Mouse (Mus musculus) CH12F3 (cell line): ENCODE measurements around the gene 1600002K03Rik.

Source experiments
- in situ Hi-C: fragments of 300-500 bp; cut with MboI; formaldehyde crosslinking; loops from 2 replicates; pipeline ENCODE4 v1.14.3; 2020; ENCODE audit warnings: low sequenced_read_pairs

Gene 1600002K03Rik

DNA sequence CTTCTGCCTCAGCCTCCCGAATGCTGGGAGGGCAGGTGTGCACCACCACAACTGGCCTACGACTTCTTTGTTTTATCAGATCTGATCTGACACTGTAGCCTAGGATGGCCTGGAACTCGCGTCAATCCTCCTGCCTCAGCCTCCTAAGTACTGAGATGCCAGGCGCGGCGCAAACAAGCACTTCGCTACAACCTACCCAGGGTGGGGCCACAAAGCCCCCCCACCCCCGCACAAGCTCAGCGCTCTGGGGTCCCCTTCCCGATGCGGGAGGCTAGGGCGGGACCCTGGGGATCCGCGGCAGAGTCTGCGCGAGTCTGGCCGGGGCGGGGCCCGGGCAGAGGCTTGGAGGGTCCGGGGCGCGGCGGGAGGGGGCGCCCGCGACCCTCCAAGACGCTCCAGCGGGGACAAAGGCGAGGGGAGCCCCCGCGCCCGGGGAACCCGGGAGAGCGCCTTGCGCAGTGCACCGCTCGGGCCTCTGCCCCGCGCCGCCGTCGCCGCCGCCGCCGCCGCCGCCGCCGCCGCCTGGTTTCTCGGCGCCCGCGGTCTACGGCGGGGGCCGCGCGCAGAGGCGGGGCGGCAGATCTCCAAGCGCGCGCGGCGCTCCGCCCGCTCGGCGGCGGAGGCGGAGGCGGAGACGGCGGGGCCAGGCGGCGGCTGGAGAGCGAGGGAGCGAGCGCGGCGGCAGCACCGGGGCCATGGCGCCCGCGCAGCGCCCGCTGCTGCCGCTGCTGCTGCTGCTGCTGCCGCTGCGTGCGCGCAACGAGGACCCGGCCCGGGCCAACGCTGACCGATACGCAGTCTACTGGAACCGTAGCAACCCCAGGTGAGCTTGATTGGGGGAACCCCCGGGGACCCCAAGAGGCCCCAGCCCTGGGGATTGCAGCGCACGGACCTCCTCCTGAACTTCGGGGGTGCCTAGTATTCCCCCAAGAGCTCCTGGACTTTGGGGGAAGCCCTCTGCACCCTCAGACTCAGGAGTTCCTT lies 6.6 kb downstream of the 1600002K03Rik start, which contains the start of gene Efna2:
TSS of gene Efna2 (plus strand) at position 415 of the 984 bp plus-strand sequence.
- in situ Hi-C loops = loop anchor here (5.0 kb wide), 1 partner anchor 68 kb away; the partner anchor contains the start of gene Ndufs7

DNA sequence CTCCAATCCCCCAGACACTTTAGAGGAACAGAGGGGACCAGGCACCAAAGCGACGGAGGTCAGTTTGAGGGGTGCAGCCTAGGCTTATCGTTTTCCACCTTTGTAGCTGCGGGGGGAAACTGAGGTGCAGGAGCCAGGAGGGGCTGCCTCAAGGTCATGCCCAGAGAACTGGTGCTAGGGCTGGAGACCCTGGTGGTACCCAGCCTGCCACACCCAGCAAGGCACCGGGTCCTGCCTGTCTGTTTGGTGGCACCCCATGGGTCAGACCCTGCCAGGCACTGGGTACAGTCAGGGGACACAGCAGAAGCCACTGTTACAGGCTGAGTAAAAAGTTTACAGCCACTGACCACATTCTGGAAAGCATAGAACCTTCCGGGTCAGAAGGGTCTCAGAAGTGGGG lies 7.5 kb downstream of the 1600002K03Rik start:
- in situ Hi-C loops = no loop called here

DNA sequence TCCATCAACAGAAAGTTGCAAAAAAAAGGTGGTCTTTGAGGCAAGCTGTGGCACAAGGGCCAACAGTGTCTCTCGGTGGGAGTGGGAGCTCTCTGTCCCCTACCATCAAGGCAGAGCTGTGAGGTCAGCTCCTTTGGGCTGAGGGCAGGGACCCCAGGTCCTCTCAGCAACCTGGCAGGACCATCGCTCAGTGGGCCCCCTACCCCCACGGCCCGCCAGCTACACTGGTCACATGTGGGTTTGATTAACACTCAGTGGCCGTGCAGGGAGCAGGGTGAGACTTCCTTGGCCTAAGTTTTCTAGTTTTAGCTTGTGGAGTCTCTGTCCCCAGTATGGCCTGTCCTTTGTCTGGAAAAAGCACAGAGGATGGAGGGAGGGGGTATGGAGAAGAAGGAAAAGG lies 8.1 kb downstream of the 1600002K03Rik start:
- in situ Hi-C loops = no loop called here

DNA sequence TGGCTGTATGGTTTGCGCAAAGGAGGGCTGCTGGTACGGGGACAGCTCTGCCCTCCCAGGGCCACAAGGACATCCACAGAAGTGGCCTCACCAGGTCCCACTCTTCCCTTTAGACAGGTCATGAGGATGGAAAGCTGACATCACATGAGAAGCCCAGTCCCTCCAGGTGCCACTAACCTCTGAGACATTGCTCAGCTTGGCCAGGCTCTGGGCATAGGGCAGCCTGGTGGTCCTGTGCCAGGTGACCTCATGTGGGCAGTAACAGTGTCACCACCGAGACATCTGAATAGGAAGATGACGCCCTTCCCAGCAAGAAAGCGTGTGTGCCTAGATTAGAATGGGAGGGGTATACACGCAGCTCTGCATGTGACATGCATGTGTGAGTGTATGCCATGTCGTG lies 9.8 kb downstream of the 1600002K03Rik start:
- in situ Hi-C loops = no loop called here

DNA sequence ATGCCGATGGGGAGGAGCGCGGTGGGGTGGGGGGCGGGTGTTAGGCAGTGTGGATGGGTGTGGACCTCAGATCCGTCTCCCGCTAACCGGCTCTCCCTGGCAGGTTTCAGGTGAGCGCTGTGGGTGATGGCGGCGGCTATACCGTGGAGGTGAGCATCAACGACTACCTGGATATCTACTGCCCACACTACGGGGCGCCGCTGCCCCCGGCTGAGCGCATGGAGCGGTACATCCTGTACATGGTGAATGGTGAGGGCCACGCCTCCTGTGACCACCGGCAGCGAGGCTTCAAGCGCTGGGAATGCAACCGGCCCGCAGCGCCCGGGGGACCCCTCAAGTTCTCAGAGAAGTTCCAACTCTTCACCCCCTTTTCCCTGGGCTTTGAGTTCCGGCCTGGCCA lies 13.9 kb downstream of the 1600002K03Rik start:
- in situ Hi-C loops = no loop called here

DNA sequence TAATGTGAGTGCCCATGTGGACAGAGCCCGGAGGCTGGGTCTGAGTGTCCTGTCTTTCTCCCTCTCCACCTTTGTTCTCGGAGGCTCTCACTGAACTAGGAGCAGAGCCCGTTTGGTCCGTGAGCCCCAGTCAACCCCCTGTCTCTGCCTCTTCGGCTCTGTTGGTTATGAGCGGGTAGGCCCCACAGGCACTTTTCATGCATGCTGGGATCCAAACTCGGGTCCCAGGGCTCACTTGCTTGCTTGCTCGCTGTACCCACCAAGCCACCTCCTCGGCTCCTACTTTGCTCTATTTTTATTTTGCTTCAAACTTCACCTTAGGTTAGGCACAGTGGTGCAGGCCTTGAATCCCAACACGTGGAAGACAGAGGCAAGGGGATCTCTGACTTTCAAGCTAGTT lies 15.0 kb downstream of the 1600002K03Rik start:
- in situ Hi-C loops = no loop called here

DNA sequence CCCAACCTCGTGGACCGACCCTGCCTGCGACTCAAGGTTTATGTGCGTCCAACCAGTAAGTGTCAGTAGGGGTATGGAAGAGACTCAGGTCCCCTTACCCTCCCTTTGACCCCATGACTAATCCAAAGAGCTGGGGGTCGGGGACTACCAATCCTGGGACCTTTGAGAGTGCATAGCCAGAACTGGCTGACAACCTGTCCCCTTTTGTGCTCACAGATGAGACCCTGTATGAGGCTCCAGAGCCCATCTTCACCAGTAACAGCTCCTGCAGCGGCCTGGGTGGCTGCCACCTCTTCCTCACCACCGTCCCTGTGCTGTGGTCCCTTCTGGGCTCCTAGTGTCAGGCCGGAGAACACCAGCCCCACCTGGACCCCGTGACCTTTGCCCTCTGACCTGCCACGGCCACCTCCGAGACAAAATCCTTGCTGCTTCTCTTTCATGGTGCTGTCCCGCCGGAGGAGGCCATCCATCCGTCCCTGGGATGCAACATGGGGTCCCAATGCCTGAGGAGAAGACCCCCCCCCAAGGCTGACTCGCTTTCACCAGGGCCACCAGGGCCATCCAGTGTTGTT lies 15.8 kb downstream of the 1600002K03Rik start:
- in situ Hi-C loops = no loop called here

DNA sequence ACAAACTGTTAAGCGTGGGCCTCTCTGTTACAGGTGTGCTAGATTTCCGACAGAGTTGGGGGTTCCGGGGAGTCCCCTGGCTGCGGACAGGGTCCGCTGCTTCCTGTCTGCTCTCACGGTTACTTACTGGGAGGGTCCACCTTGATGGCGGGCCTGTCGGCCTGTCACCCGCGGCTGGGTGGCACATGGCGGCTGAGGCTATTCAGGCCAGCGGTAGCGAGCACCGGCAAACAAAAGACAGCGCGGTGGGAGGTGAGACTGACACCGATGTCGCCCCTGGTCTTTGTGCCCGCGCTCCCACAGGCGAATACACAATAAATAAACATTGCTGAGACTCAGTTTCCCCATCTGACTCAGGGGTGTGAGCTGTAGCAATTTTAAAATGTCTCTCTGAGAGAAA lies 17.3 kb downstream of the 1600002K03Rik start:
- in situ Hi-C loops = no loop called here

DNA sequence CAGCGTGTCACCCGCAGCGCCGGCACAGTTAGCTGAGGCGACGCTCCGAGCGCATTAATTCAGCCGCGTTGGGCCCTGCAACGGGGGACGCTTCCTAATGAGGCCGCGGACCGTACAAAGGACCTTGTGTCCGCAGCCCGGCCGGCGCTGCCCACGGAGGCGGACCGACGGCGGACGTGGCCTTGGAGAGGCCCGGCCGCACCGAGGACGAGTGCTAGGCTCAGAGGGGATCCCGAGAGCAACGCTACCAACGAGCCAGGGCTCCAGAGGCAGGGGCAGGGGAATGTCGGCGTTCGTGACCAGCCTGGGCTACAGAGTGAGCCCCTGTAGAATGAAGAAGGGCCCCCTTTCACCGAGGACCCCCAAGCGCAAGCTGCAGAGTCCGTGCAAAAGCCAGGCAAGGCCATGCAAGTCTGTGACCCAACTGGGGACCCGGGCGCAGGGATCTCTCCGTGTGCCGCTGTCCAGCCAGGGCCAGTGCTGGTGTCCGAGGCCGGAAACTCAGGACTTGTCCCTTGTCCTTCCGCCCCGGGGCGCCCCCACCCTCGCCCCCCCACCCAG lies 17.8 kb downstream of the 1600002K03Rik start:
- in situ Hi-C loops = no loop called here

DNA sequence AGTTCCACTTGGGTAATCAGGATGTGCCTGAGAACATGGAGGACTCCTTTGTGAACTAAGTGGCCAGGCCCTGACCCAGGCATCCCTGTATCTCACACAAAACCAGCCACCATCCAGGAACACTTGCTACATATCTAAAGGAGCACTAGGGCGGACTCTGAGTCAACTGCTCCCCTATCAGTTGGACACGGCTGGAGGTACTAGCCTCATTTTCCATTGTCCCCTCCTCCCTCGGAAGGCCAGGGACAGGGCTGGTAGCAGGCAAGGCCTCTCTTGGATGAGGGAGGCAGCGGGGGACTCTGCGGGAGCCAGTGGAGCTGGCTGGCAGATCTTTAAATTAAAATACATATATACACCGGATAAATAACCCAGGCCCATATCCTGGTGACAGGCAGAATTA lies 21.2 kb downstream of the 1600002K03Rik start:
- in situ Hi-C loops = no loop called here

DNA sequence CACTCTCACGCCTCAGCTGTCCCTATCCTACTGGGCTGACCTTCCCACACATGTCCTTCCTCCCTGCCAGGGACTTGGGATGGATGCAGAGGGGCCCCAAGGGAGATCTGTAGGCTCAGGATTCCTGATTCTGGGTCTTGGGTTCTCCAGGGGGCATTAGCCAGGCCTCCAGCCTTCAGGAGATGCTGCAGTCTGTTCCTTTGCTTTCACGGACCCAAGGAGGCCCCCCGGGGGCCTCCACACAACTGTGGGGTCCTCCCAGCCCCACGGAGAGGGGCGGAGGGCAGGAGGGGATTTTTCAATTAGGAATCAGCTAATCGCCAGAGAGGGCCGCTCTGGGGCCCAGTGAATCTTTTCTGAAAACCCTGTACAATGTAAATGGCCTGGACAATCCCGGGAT lies 21.7 kb downstream of the 1600002K03Rik start:
- in situ Hi-C loops = no loop called here

DNA sequence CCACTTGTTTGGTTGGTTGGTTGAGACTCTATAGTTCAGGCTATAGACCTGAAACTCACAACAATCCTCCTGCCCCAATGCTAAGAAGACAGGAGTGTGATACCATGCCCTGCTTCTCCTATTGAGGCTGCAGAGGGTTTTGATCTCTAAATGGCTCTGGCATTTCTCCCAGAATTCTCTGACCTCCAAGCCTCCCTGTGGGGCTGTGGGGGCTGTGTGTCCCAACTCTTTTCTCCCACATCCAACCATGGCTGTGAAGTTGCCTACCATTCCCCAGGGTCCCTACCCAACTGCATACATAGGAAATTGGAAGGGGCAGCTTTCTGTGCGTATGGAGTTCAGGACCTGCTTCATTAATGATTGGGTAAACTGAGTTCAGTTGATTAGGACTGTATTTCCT lies 23.4 kb downstream of the 1600002K03Rik start:
- in situ Hi-C loops = no loop called here

DNA sequence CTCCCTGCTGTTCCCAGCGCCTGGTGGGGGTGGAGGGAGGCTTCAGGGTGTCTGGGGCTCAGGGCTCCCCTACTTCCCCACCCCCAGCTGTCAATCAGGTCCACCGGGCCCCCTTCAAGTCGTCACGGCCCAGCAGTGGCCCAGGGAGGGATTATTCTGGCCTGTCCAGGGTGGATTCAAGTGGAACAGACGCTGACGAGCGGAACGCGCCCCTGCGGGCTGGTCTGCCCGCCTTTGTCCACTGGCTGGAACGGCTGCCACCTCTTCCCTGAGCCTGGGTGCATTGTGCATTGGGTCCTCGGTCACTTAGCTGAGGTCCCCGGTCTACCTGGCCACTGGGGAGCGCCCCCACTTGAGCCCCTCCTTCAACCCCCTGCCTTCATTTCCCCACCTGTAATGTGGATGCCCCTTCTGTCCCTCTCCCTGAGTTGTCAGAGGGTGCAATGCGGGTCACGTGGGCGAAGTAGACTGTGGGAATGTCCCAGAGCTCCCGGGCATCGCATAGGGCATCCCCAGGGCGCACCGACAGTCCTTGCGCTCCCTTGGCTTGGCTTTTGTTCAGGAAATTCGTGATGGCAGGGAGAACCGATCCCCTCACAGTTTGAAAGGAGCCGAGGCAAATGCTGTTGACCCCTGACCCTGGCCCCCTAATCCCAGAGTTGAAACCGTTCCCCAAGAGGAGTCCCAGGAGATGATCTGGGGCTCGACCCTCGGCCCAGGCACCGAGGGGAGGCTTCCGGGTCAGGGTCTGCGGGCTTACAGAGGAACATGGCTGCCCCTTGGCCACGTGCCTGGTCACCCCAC lies 24.2 kb downstream of the 1600002K03Rik start:
- in situ Hi-C loops = no loop called here

DNA sequence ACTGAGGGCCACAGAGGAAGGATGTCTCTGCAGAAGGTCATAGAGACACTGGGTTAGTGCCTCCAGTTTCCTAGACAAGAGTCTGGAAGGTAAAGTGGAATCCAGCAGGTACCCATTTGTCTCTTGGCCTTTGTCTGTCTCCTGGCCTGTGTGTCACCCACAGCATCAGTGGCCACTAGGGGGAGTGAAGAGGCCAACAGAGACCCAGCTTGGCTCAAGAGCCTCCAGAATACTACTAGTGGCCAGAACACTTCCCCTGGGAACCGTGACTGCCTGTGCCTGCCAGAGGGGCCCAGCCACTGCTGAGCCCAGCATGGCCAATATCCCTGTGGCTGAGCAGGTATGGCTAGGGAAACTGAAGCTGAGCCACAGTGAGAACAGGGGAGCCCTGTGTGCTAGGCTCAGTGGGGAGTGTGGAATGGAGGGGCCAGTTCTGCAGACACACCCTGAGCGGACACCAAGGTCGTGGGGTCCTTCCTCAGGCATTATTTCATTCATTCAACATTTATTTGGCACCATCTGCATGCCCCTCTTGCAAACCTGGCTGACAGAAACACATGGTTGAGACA lies 26.8 kb downstream of the 1600002K03Rik start:
- in situ Hi-C loops = no loop called here

DNA sequence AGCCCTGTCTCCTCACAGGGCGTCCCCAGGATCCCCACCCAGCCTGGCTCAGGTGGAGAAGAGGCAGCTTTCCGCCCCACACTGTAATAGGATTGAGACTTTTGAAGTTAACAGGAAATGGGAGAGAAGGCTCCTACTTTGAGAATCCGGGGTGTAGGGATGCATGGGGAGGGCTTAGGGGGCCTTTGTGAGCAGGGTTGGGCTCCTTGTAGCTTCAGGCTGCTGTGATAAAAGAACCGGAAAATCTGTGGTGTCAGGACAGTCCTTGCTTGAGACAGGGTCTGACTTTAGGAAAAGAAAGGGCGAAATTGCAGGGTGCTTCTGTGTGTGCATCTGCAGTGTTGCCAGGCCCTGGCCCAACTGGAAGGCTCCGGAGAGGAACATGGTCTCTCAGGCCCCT lies 27.7 kb downstream of the 1600002K03Rik start:
- in situ Hi-C loops = no loop called here

DNA sequence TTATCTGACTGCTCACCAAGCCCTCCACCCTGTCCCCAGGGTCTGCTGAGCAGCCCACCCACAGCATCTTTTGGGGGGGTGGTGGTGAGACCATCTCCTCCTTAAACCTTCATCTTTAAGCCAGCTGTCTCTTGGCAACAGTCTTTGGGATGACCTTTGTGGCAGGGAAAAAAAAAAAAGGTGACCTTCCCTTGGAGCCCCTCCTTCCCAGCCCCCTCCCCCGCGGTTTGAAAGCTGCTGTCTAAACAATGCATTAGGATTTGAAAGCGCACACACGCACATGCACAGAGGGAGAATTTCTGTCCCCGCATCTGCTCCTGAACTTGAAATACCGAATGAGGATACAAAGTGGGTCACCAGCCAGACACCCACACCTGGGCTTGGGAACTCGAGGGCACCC lies 31.3 kb downstream of the 1600002K03Rik start:
- in situ Hi-C loops = no loop called here

DNA sequence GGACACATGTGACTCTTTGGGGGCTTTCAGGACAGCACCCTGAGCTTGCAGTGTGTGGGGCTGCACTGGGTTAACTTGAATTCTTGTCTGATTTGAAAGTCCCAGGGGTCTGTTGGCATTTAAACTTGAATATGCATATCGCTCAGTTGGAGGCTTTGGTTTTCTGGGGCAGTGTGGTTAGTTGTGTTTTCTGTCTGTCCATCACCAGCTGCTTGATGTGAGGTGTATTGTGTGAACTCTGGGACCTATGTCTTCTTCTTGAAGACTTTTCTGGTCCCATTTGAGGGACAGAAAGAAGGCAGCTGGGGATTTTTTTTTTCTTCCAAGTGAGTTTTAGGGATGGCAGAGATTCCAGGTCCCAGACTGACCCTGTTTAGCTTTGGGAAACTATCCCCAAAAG lies 34.5 kb downstream of the 1600002K03Rik start:
- in situ Hi-C loops = no loop called here

DNA sequence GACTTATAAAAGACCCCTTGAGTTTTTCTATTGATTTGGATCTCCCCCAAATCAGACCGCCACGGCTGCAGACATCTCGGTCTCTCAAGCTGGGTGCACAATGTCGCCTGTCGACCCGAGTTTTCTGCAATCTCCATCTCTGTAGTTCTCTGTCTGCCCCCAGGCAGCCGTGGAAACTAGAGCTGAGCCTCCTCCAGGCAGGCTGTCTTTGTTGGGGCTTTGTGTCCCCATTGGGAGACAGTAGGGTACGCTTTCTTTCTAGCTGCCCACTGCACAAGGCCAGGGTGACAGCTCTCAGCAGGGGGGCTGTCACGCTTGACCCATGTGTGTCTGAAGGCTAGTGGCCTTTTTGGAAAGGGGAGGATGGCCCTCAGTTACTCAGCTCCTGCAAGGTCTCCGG lies 34.9 kb downstream of the 1600002K03Rik start:
- in situ Hi-C loops = no loop called here

DNA sequence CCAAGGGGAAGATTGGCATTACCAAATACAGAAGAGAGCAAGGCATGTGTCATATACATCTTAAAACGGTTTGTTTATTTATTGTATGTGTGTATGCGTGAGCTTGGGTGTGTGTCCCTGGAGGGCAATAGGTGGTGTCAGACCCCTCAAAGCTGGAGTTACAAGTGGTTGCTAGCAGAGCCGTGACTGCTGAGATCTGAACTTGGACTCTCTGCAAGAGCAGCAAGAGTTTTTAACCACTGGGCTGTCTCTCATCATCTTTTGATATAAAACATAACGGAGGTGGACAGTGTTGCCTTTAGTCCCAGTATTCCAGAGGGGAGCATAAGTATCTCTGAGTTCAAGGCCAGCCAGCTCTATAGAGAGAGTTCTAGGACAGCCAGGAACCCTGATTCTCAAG lies 35.5 kb downstream of the 1600002K03Rik start:
- in situ Hi-C loops = no loop called here

DNA sequence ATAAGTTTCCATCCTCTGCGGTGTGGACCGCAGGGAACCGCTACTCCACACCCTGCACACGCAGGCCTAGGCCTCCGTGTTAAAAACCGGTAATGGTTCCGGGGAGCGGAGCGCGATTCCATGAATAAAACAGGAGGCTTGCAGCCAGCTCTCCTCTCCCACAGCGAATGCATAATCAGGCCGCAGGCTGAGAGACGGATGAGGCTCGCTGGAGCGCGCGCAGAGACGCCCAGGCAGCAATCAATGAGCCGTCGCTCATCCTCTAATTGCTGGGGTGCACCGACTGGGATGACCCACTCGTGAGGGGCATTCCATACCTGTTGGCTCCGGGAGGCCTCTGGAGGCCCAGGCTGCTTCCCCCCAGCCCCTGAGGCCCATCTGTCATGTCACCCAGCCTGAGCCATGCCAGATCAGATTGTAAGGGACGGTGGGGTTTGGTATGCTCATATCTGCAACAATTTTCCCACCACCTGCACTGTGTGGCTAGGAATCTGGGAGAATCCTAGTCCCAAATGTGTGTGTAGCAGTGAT lies 36.2 kb downstream of the 1600002K03Rik start:
- in situ Hi-C loops = no loop called here
